Mouse (Mus musculus) hindbrain, embryonic 13.5 days (tissue): ENCODE data around the gene Fancc. TPM values are rescaled to one million over a fixed set of nuclear protein-coding genes. Genes with fewer than 3 reads are reported as not detected.

ENCODE experiments used
- ATAC-seq: fragments of 200-750 bp; cut with Nextera tagmentation; 2 replicates; pipeline ENCODE4 v1.8.0; 2017; ENCODE audit warnings: moderate TSS enrichment; ENCODE audit not compliant: low FRiP score
- H3K27ac ChIP-seq: fragments of 300-500 bp; sonication (generic); 2 replicates; pipeline ENCODE4 v1.5.1; 2015; ENCODE audit warnings: inconsistent platforms, mild to moderate bottlenecking, moderate library complexity
- H3K27me3 ChIP-seq: fragments of 300-500 bp; sonication (generic); 2 replicates; pipeline ENCODE4 v1.6.1; 2015; ENCODE audit warnings: mild to moderate bottlenecking, inconsistent platforms
- H3K36me3 ChIP-seq: fragments of 300-500 bp; sonication (generic); 2 replicates; pipeline ENCODE4 v1.6.1; 2015; ENCODE audit warnings: mild to moderate bottlenecking, inconsistent platforms
- H3K4me1 ChIP-seq: fragments of 300-500 bp; sonication (generic); replicated peaks from 2 replicates; pipeline ENCODE4 v1.6.1; 2015; ENCODE audit warnings: inconsistent platforms
- H3K4me2 ChIP-seq: fragments of 300-500 bp; sonication (generic); 2 replicates; pipeline ENCODE4 v1.6.1; 2015; ENCODE audit warnings: inconsistent platforms, mild to moderate bottlenecking, moderate library complexity
- H3K4me3 ChIP-seq: fragments of 300-500 bp; sonication (generic); 2 replicates; pipeline ENCODE4 v1.5.1; 2015; ENCODE audit warnings: mild to moderate bottlenecking, inconsistent platforms
- H3K9ac ChIP-seq: fragments of 300-500 bp; sonication (generic); 2 replicates; pipeline ENCODE4 v1.6.1; 2015; ENCODE audit warnings: mild to moderate bottlenecking, inconsistent platforms
- H3K9me3 ChIP-seq: fragments of 300-500 bp; sonication (generic); 2 replicates; pipeline ENCODE4 v1.6.1; 2016; ENCODE audit warnings: inconsistent platforms
- WGBS: fragments of 180-500 bp; shearing (Covaris S2); methylation state at CpG from one replicate; pipeline ENCODE4 v1.1.7; 2015; 5-methylcytosine and 5-hydroxymethylcytosine counted together
- polyA plus RNA-seq: library from polyadenylated mRNA; unstranded; fragments of >200 nt; fragmentation: Nextera tagmentation; extraction: Ambion mirVana; gene quantifications from 2 replicates; pipeline ENCODE4 v1.2.1, GENCODE M21; 2015

The Fancc gene
- polyA plus RNA-seq, 1 experiment from 2014 or later, result 16.3 TPM

- Histone ChIP-seq H3K4me1 (peaks cover 25% of the 10 kb centered on the region), H3K4me2 (no peak overlapping the region), H3K9ac (no peak overlapping the region), H3K27me3 (peaks cover 26% of the 10 kb centered on the region), H3K36me3 (peaks cover 7% of the 10 kb centered on the region), H3K4me3 (no peak overlapping the region), H3K27ac (no peak overlapping the region), H3K9me3 (no peaks in the 10 kb centered on the region)
- 95% methylated on average over 6 of the region's 6 CpGs for WGBS
- no peak for ATAC-seq
Observed at GRCm38 (mm10) chr13:63291016-63291415, 206.1 kb downstream of the Fancc start.

- Histone ChIP-seq H3K9me3 (no peaks in the 10 kb centered on the region), H3K4me1 (peaks cover 17% of the 10 kb centered on the region)
- WGBS, result 96% methylated on average over 4 of the region's 4 CpGs
Observed at GRCm38 (mm10) chr13:63290126-63290525, 207.0 kb downstream of the Fancc start.

GRCm38 (mm10) chr13:63289687-63290086 lies 207.4 kb downstream of the Fancc start:
- no peak for ATAC-seq
- Histone ChIP-seq H3K27ac (no peak overlapping the region), H3K4me2 (no peak overlapping the region), H3K9ac (no peak overlapping the region), H3K4me3 (no peak overlapping the region), H3K27me3 (peaks cover 26% of the 10 kb centered on the region), H3K4me1 (peaks cover 13% of the 10 kb centered on the region), H3K9me3 (no peaks in the 10 kb centered on the region), H3K36me3 (peaks cover 12% of the 10 kb centered on the region)
- WGBS, result 55% methylated on average over 5 of the region's 5 CpGs

More at GRCm38 (mm10) chr13:63290126-63290525, 207.0 kb downstream of the Fancc start:
- no peak for ATAC-seq
- H3K27me3 ChIP-seq, result peaks cover 26% of the 10 kb centered on the region
- H3K4me3 ChIP-seq, result no peak overlapping the region
- H3K4me2 ChIP-seq, result no peak overlapping the region
- H3K36me3 ChIP-seq, result peaks cover 12% of the 10 kb centered on the region
- H3K9ac ChIP-seq, result no peak overlapping the region
- H3K27ac ChIP-seq, result no peak overlapping the region

GRCm38 (mm10) chr13:63289152-63289551 lies 207.9 kb downstream of the Fancc start:
- Histone ChIP-seq H3K4me1 (peaks cover 8% of the 10 kb centered on the region), H3K36me3 (peaks cover 12% of the 10 kb centered on the region), H3K4me2 (no peak overlapping the region), H3K27ac (no peak overlapping the region), H3K9me3 (no peaks in the 10 kb centered on the region), H3K27me3 (peaks cover 26% of the 10 kb centered on the region), H3K4me3 (no peak overlapping the region), H3K9ac (no peak overlapping the region)
- 60% methylated on average over 4 of the region's 4 CpGs for WGBS
- ATAC-seq, result no peak

GRCm38 (mm10) chr13:63286483-63287102 lies 210.5 kb downstream of the Fancc start:
- Histone ChIP-seq H3K4me3 (no peak overlapping the region), H3K4me2 (no peak overlapping the region), H3K4me1 (no peaks in the 10 kb centered on the region; the same call in 1 of the 2 replicates), H3K36me3 (peaks cover 25% of the 10 kb centered on the region), H3K9me3 (no peaks in the 10 kb centered on the region), H3K27ac (no peak overlapping the region), H3K9ac (no peak overlapping the region), H3K27me3 (peaks cover 16% of the 10 kb centered on the region)
- ATAC-seq, result no peak
- WGBS, result 86% methylated on average over 11 of the region's 11 CpGs

GRCm38 (mm10) chr13:63284748-63285147 lies 212.3 kb downstream of the Fancc start:
- peaks cover 3% of the 10 kb centered on the region; the same call in 1 of the 2 replicates for H3K27me3 ChIP-seq
- peaks cover 25% of the 10 kb centered on the region for H3K36me3 ChIP-seq
- H3K27ac ChIP-seq, result no peak overlapping the region
- no peak for ATAC-seq
- H3K4me3 ChIP-seq, result no peak overlapping the region
- H3K4me1 ChIP-seq, result peaks cover 7% of the 10 kb centered on the region
- no peak overlapping the region for H3K4me2 ChIP-seq
- no peak overlapping the region for H3K9ac ChIP-seq
- H3K9me3 ChIP-seq, result no peaks in the 10 kb centered on the region
- WGBS, result 94% methylated on average over 3 of the region's 3 CpGs

GRCm38 (mm10) chr13:63283236-63283635 lies 213.8 kb downstream of the Fancc start:
- Histone ChIP-seq H3K4me2 (no peak overlapping the region), H3K27me3 (peaks cover 3% of the 10 kb centered on the region; the same call in 1 of the 2 replicates), H3K36me3 (peaks cover 25% of the 10 kb centered on the region), H3K9me3 (no peaks in the 10 kb centered on the region), H3K4me1 (peaks cover 22% of the 10 kb centered on the region), H3K9ac (no peak overlapping the region), H3K4me3 (no peak overlapping the region), H3K27ac (no peak overlapping the region)
- no peak for ATAC-seq

- peaks cover 20% of the 10 kb centered on the region; the same call in 1 of the 2 replicates for H3K36me3 ChIP-seq
- H3K4me1 ChIP-seq, result peaks cover 27% of the 10 kb centered on the region
- 83% methylated on average over 8 of the region's 8 CpGs for WGBS
- peaks cover 21% of the 10 kb centered on the region for H3K27me3 ChIP-seq
- no peak overlapping the region for H3K9ac ChIP-seq
- no peak overlapping the region for H3K4me3 ChIP-seq
- H3K4me2 ChIP-seq, result no peak overlapping the region
- no peak for ATAC-seq
- no peak overlapping the region for H3K27ac ChIP-seq
- H3K9me3 ChIP-seq, result no peaks in the 10 kb centered on the region
Observed at GRCm38 (mm10) chr13:63281206-63281605, 215.9 kb downstream of the Fancc start.

- no peak for ATAC-seq
- Histone ChIP-seq H3K9ac (no peak overlapping the region; the same call in 1 of the 2 replicates), H3K4me3 (no peak overlapping the region), H3K36me3 (peaks cover 16% of the 10 kb centered on the region; the same call in 1 of the 2 replicates), H3K27me3 (peaks cover 27% of the 10 kb centered on the region), H3K4me2 (no peak overlapping the region), H3K9me3 (no peaks in the 10 kb centered on the region), H3K27ac (no peak overlapping the region), H3K4me1 (peaks cover 27% of the 10 kb centered on the region)
- WGBS, result 51% methylated on average over 3 of the region's 3 CpGs
Observed at GRCm38 (mm10) chr13:63280344-63280743, 216.7 kb downstream of the Fancc start.

GRCm38 (mm10) chr13:63279807-63280206 lies 217.3 kb downstream of the Fancc start:
- Histone ChIP-seq H3K36me3 (peaks cover 13% of the 10 kb centered on the region; the same call in 1 of the 2 replicates), H3K4me3 (peak overlapping the region; percentile 2; the same call in 1 of the 2 replicates), H3K27ac (no peak overlapping the region), H3K9ac (0 out of 2 replicates have a peak overlapping the region, but pooled peaks have one; percentile 8), H3K27me3 (peaks cover 30% of the 10 kb centered on the region), H3K4me1 (peaks cover 27% of the 10 kb centered on the region), H3K9me3 (no peaks in the 10 kb centered on the region), H3K4me2 (no peak overlapping the region)
- no peak for ATAC-seq
- WGBS, result 45% methylated on average over 8 of the region's 8 CpGs

GRCm38 (mm10) chr13:63278796-63279475 lies 218.1 kb downstream of the Fancc start:
- Histone ChIP-seq H3K4me2 (peak overlapping the region; percentile 37), H3K36me3 (peaks cover 12% of the 10 kb centered on the region; the same call in 1 of the 2 replicates), H3K9me3 (no peaks in the 10 kb centered on the region), H3K4me3 (0 out of 2 replicates have a peak overlapping the region, but pooled peaks have one; percentile 19), H3K9ac (peak overlapping the region; percentile 64), H3K4me1 (peaks cover 27% of the 10 kb centered on the region), H3K27me3 (peaks cover 37% of the 10 kb centered on the region), H3K27ac (peak overlapping the region; percentile 70; the same call in 1 of the 2 replicates)
- peak; percentile 86 for ATAC-seq
- 6% methylated on average over 10 of the region's 10 CpGs for WGBS

- 55% methylated on average over 5 of the region's 5 CpGs for WGBS
- H3K9ac ChIP-seq, result peak overlapping the region; percentile 31; the same call in 1 of the 2 replicates
- ATAC-seq, result no peak
- H3K27me3 ChIP-seq, result peaks cover 41% of the 10 kb centered on the region
- peak overlapping the region; percentile 70; the same call in 1 of the 2 replicates for H3K27ac ChIP-seq
- H3K36me3 ChIP-seq, result 0 out of 2 replicates have a peak, but pooled peaks cover 4% of the 10 kb centered on the region
- H3K9me3 ChIP-seq, result no peaks in the 10 kb centered on the region
- H3K4me2 ChIP-seq, result peak overlapping the region; percentile 37
- H3K4me3 ChIP-seq, result no peak overlapping the region
- peaks cover 28% of the 10 kb centered on the region for H3K4me1 ChIP-seq
Observed at GRCm38 (mm10) chr13:63278141-63278631, 218.9 kb downstream of the Fancc start.
